Mouse (Mus musculus) E14TG2a.4 (cell line): ENCODE data around the gene Ado.

Source experiments
- CTCF ChIP-seq: conservative IDR thresholded peaks from 2 replicates; pipeline ENCODE4 v1.5.1; 2014; ENCODE audit warnings: low read length
- NANOG ChIP-seq: IDR thresholded peaks from 2 replicates; pipeline ENCODE4 v1.6.1; 2014; ENCODE audit warnings: borderline replicate concordance, low read length, mixed read lengths

GRCm38 (mm10) chr10:67524694-67525093 is 24.1 kb downstream of the Ado start:
- TF ChIP-seq CTCF, result no peak
- no peak for TF ChIP-seq NANOG
